Mouse (Mus musculus) forebrain, embryonic 15.5 days (tissue): ENCODE results near the gene Cacna1i. TPM values are rescaled to one million over a fixed set of nuclear protein-coding genes. Genes with fewer than 3 reads are reported as not detected.
A peak's percentile ranks its signal among the peaks of the same experiment; 100 is the strongest.

Experiments used
- ATAC-seq: fragments of 200-750 bp; cut with Nextera tagmentation; replicated peaks from 2 replicates; pipeline ENCODE4 v1.8.0; 2017; ENCODE audit warnings: mild to moderate bottlenecking, moderate TSS enrichment, moderate library complexity
- H3K27ac ChIP-seq: fragments of 300-500 bp; sonication (generic); replicated peaks from 2 replicates; pipeline ENCODE4 v1.5.1; 2015; ENCODE audit warnings: mild to moderate bottlenecking, inconsistent platforms
- H3K27me3 ChIP-seq: fragments of 300-500 bp; sonication (generic); 2 replicates; pipeline ENCODE4 v1.6.1; 2015; ENCODE audit warnings: inconsistent platforms
- H3K36me3 ChIP-seq: fragments of 300-500 bp; sonication (generic); 2 replicates; pipeline ENCODE4 v1.6.1; 2015; ENCODE audit warnings: mild to moderate bottlenecking, inconsistent platforms
- H3K4me1 ChIP-seq: fragments of 300-500 bp; sonication (generic); 2 replicates; pipeline ENCODE4 v1.6.1; 2015; ENCODE audit warnings: inconsistent platforms
- H3K4me2 ChIP-seq: fragments of 300-500 bp; sonication (generic); replicated peaks from 2 replicates; pipeline ENCODE4 v1.6.1; 2015; ENCODE audit warnings: mild to moderate bottlenecking, inconsistent platforms
- H3K4me3 ChIP-seq: fragments of 300-500 bp; sonication (generic); 2 replicates; pipeline ENCODE4 v1.5.1; 2015; ENCODE audit warnings: mild to moderate bottlenecking, inconsistent platforms
- H3K9ac ChIP-seq: fragments of 300-500 bp; sonication (generic); replicated peaks from 2 replicates; pipeline ENCODE4 v1.6.1; 2015; ENCODE audit warnings: mild to moderate bottlenecking, inconsistent platforms
- H3K9me3 ChIP-seq: fragments of 300-500 bp; sonication (generic); 2 replicates; pipeline ENCODE4 v1.6.1; 2016; ENCODE audit warnings: inconsistent platforms
- WGBS: fragments of 180-500 bp; shearing (Covaris S2); methylation state at CpG from one replicate; pipeline ENCODE4 v1.1.7; 2015; ENCODE audit warnings: mixed read lengths; 5-methylcytosine and 5-hydroxymethylcytosine counted together
- polyA plus RNA-seq: library from polyadenylated mRNA; unstranded; fragments of >200 nt; fragmentation: Nextera tagmentation; extraction: Ambion mirVana; gene quantifications from 2 replicates; pipeline ENCODE4 v1.2.1, GENCODE M21; 2015

Cacna1i gene
- polyA plus RNA-seq, 1 experiment from 2014 or later = 0.50 TPM

GRCm38 (mm10) chr15:80257602-80258239 lies 29.3 kb upstream of the Cacna1i start:
- WGBS = 24% methylated on average over 4 of the region's 4 CpGs
- Histone ChIP-seq H3K4me1 (peaks cover 41% of the 10 kb centered on the region), H3K9ac (peak overlapping the region; percentile 100), H3K27me3 (no peaks in the 10 kb centered on the region), H3K4me3 (peak overlapping the region; percentile 16), H3K27ac (peak overlapping the region; percentile 99), H3K36me3 (peaks cover 34% of the 10 kb centered on the region), H3K9me3 (no peaks in the 10 kb centered on the region), H3K4me2 (peak overlapping the region; percentile 92)
- ATAC-seq = no peak

GRCm38 (mm10) chr15:80258240-80259170 lies 28.5 kb upstream of the Cacna1i start:
- H3K4me1 ChIP-seq = peaks cover 49% of the 10 kb centered on the region
- H3K36me3 ChIP-seq = peaks cover 34% of the 10 kb centered on the region
- peak overlapping the region; percentile 100; the same call in 1 of the 2 replicates for H3K9ac ChIP-seq
- peak overlapping the region; percentile 92; the same call in 1 of the 2 replicates for H3K4me2 ChIP-seq
- H3K27ac ChIP-seq = peak overlapping the region; percentile 99
- no peaks in the 10 kb centered on the region for H3K27me3 ChIP-seq
- 65% methylated on average over 11 of the region's 11 CpGs for WGBS
- ATAC-seq = no peak
- no peaks in the 10 kb centered on the region for H3K9me3 ChIP-seq
- H3K4me3 ChIP-seq = no peak overlapping the region; the same call in 1 of the 2 replicates

- no peak for ATAC-seq
- H3K27ac ChIP-seq = 0 out of 2 replicates have a peak overlapping the region, but pooled peaks have one; percentile 39
- H3K4me2 ChIP-seq = no peak overlapping the region
- 68% methylated on average over 8 of the region's 8 CpGs for WGBS
- H3K36me3 ChIP-seq = peaks cover 34% of the 10 kb centered on the region
- H3K27me3 ChIP-seq = no peaks in the 10 kb centered on the region
- H3K9ac ChIP-seq = no peak overlapping the region
- H3K9me3 ChIP-seq = no peaks in the 10 kb centered on the region
- H3K4me1 ChIP-seq = peaks cover 45% of the 10 kb centered on the region
- H3K4me3 ChIP-seq = no peak overlapping the region
Observed at GRCm38 (mm10) chr15:80259406-80260045, 27.5 kb upstream of the Cacna1i start.

- H3K36me3 ChIP-seq = peaks cover 34% of the 10 kb centered on the region
- H3K9ac ChIP-seq = 0 out of 2 replicates have a peak overlapping the region, but pooled peaks have one; percentile 4
- H3K4me1 ChIP-seq = peaks cover 46% of the 10 kb centered on the region
- ATAC-seq = no peak
- H3K4me2 ChIP-seq = no peak overlapping the region
- peak overlapping the region; percentile 60 for H3K27ac ChIP-seq
- no peak overlapping the region for H3K4me3 ChIP-seq
- no peaks in the 10 kb centered on the region for H3K9me3 ChIP-seq
- no peaks in the 10 kb centered on the region for H3K27me3 ChIP-seq
- WGBS = 14% methylated on average over 3 of the region's 3 CpGs
Observed at GRCm38 (mm10) chr15:80260677-80261076, 26.4 kb upstream of the Cacna1i start.

GRCm38 (mm10) chr15:80261100-80261499 lies 25.9 kb upstream of the Cacna1i start:
- H3K36me3 ChIP-seq = peaks cover 34% of the 10 kb centered on the region
- no peaks in the 10 kb centered on the region for H3K27me3 ChIP-seq
- H3K9ac ChIP-seq = no peak overlapping the region
- no peak overlapping the region for H3K4me2 ChIP-seq
- H3K9me3 ChIP-seq = no peaks in the 10 kb centered on the region
- H3K4me3 ChIP-seq = no peak overlapping the region
- H3K4me1 ChIP-seq = peaks cover 46% of the 10 kb centered on the region
- H3K27ac ChIP-seq = no peak overlapping the region
- no peak for ATAC-seq
- WGBS = 86% methylated on average over 7 of the region's 7 CpGs

- ATAC-seq = peak; percentile 88
- peaks cover 14% of the 10 kb centered on the region for H3K36me3 ChIP-seq
- H3K27ac ChIP-seq = peak within 1 kb of the TSS; percentile 54
- peak within 1 kb of the TSS; percentile 73 for H3K4me3 ChIP-seq
- no peaks in the 10 kb centered on the region for H3K27me3 ChIP-seq
- WGBS = 2% methylated on average over 66 of the region's 66 CpGs
- peak within 1 kb of the TSS; percentile 65 for H3K4me2 ChIP-seq
- H3K9me3 ChIP-seq = no peaks in the 10 kb centered on the region
- peak within 1 kb of the TSS; percentile 64 for H3K9ac ChIP-seq
- peaks cover 21% of the 10 kb centered on the region for H3K4me1 ChIP-seq
Observed at GRCm38 (mm10) chr15:80263610-80264575, 23.1 kb upstream of the Cacna1i start, which contains the start of gene Rps19bp1. TSS of gene Rps19bp1 (minus strand) at chr15:80264315.

GRCm38 (mm10) chr15:80266281-80266680 lies 20.8 kb upstream of the Cacna1i start:
- ATAC-seq = peak; percentile 41; the same call in 1 of the 2 replicates
- H3K27me3 ChIP-seq = no peaks in the 10 kb centered on the region
- H3K36me3 ChIP-seq = no peaks in the 10 kb centered on the region
- H3K27ac ChIP-seq = no peak overlapping the region
- H3K4me3 ChIP-seq = no peak overlapping the region
- H3K4me2 ChIP-seq = no peak overlapping the region
- 0% methylated on average over 2 of the region's 2 CpGs for WGBS
- no peak overlapping the region for H3K9ac ChIP-seq
- H3K4me1 ChIP-seq = peaks cover 18% of the 10 kb centered on the region
- H3K9me3 ChIP-seq = no peaks in the 10 kb centered on the region

- Histone ChIP-seq H3K9ac (no peak overlapping the region), H3K36me3 (no peaks in the 10 kb centered on the region), H3K27ac (0 out of 2 replicates have a peak overlapping the region, but pooled peaks have one; percentile 5), H3K4me2 (no peak overlapping the region), H3K4me3 (no peak overlapping the region), H3K9me3 (no peaks in the 10 kb centered on the region), H3K27me3 (no peaks in the 10 kb centered on the region), H3K4me1 (peaks cover 7% of the 10 kb centered on the region)
- WGBS = 34% methylated on average over 3 of the region's 3 CpGs
- 0 out of 2 replicates have a peak, but pooled peaks have one; percentile 23 for ATAC-seq
Observed at GRCm38 (mm10) chr15:80271858-80272396, 15.1 kb upstream of the Cacna1i start.

- Histone ChIP-seq H3K4me3 (no peak overlapping the region), H3K9ac (no peak overlapping the region), H3K27ac (no peak overlapping the region), H3K9me3 (no peaks in the 10 kb centered on the region), H3K4me2 (no peak overlapping the region), H3K4me1 (peaks cover 6% of the 10 kb centered on the region), H3K27me3 (no peaks in the 10 kb centered on the region), H3K36me3 (no peaks in the 10 kb centered on the region)
- no peak for ATAC-seq
- 38% methylated on average over 9 of the region's 9 CpGs for WGBS
Observed at GRCm38 (mm10) chr15:80277107-80277506, 9.9 kb upstream of the Cacna1i start.

GRCm38 (mm10) chr15:80277625-80278024 lies 9.4 kb upstream of the Cacna1i start:
- no peaks in the 10 kb centered on the region for H3K9me3 ChIP-seq
- H3K36me3 ChIP-seq = no peaks in the 10 kb centered on the region
- under 1% methylated on average over 6 of the region's 6 CpGs for WGBS
- no peak overlapping the region for H3K9ac ChIP-seq
- H3K27ac ChIP-seq = no peak overlapping the region
- no peaks in the 10 kb centered on the region for H3K27me3 ChIP-seq
- H3K4me1 ChIP-seq = peaks cover 4% of the 10 kb centered on the region; the same call in 1 of the 2 replicates
- ATAC-seq = no peak
- no peak overlapping the region for H3K4me3 ChIP-seq
- no peak overlapping the region for H3K4me2 ChIP-seq
